Mouse (Mus musculus): Measurements from ENCODE around the gene Ahcy. TPM values are rescaled to one million over a fixed set of nuclear protein-coding genes. Genes with fewer than 3 reads are reported as not detected.
A peak's percentile ranks its signal among the peaks of the same experiment; 100 is the strongest.

The Ahcy gene
- polyA plus RNA-seq, 1 experiment from 2014 or later, result 114 TPM

DNA sequence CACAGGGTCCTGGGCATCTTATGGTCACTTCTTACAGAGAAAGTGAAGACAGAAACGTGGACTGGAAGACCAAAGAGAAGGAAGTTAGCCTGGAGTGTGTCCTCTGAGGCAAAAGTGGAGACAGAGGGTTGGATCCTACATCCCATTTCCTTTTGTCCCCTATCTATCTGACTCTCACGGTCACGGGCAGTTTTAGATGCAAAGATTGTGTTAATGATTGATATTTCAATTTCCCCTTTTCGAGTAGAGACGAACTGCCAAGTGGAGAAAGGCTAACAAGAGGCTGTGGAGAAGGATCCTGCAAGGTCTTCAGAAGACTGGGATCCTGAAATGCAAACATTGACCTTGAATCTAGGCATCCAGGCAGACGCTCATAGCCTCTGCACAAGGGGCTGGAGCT lies 14.0 kb upstream of the Ahcy start:
- Histone ChIP-seq H3K27ac (no peak overlapping the region), H3K36me3 (replicated peaks) (no peaks in the 10 kb centered on the region), H3K4me3 (no peak overlapping the region), H3K4me1 (no peaks in the 10 kb centered on the region), H3K9me3 (no peaks in the 10 kb centered on the region), H3K27me3 (ENCODE audit: poor library complexity, severe bottlenecking) (no peaks in the 10 kb centered on the region)
- no peak for DNase-seq (ENCODE audit: extremely low spot score, low spot score)
- 87% methylated on average over 6 of the region's 6 CpGs for WGBS

DNA sequence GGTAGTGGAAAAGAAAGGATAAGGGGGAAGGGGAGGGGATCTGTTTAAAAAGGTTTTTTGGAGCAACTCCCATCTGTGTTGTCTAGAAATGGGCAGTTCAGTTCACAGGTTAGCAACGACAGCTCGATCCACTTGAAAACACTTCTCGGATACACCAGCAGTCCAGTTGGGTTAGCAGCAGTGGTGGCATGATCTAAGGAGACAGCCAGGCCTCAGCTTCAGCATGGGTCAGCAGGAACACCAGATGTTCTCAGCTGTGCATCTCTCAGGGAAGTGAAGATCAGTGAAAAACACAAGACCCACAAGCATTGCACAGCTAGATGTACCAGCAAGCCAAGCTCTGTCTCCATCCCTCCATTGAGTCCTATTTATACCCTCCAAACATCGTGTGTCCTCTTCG lies 12.0 kb upstream of the Ahcy start:
- H3K27me3 ChIP-seq (ENCODE audit: poor library complexity, severe bottlenecking), result no peaks in the 10 kb centered on the region
- WGBS, result 93% methylated on average over 5 of the region's 5 CpGs

DNA sequence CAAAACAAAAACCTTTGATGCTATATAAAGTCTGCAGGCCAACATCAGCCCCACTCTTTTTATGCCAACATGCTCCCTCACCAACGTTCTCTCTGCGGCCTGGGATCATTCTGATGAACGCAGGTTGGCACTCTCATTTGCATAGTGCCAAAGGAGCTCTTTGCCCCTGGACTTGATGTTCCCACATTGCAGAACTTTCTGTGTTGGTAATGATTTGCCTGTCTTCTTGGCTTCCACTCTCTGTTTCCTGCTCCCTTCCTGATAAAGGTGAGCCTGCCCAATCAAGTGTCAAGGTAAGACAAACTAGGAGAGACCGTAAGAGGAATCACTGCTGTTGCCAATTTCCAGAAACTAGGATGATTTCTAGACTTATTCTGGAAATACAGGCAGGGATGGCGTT lies 10.2 kb upstream of the Ahcy start:
- H3K9me3 ChIP-seq, result no peaks in the 10 kb centered on the region
- H3K27me3 ChIP-seq (ENCODE audit: poor library complexity, severe bottlenecking), result no peaks in the 10 kb centered on the region
- DNase-seq (ENCODE audit: extremely low spot score, low spot score), result no peak
- H3K27ac ChIP-seq, result no peak overlapping the region
- H3K4me3 ChIP-seq, result no peak overlapping the region
- H3K4me1 ChIP-seq, result 0 out of 2 replicates have a peak, but pooled peaks cover 5% of the 10 kb centered on the region
- H3K36me3 ChIP-seq (replicated peaks), result no peaks in the 10 kb centered on the region
- WGBS, result 92% methylated on average over 5 of the region's 5 CpGs

More for the DNA sequence above, 12.0 kb upstream of the Ahcy start:
- DNase-seq (ENCODE audit: extremely low spot score, low spot score), result no peak
- no peaks in the 10 kb centered on the region for H3K4me1 ChIP-seq
- no peak overlapping the region for H3K27ac ChIP-seq
- H3K4me3 ChIP-seq, result no peak overlapping the region
- H3K9me3 ChIP-seq, result no peaks in the 10 kb centered on the region
- H3K36me3 ChIP-seq (replicated peaks), result no peaks in the 10 kb centered on the region

DNA sequence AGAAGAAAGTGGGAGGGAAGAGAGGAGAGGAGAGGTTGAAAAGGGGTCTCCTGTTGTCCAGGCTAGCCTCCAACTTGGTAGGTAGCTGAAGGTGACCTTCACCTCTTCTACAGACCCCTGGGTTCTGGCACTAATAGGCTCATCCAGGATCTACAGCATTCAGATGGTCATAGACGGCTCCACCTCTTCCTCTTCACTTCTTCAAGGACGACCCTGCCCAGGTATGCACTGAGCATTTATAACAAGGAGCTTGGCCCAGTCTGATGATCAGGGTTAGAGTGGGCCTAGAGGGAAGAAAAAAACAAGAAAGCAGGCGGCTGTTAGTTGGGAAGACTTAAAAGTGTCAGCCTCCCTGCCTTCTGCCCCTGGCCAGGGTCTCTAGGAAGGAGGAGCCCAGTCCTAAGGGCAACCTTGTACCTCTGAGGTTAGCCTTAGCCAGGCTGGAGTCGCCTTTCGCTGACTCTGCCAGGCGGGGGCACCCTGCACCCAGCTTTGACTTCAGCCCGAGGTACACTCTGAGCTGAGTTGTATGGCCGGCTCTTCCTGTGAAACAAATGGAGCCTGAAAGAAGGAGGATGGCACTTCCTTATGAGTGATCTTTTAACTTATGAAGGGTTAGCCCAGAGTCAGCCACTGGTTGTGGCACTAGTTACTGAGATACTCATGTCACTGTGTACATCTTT lies 8.0 kb upstream of the Ahcy start:
- Histone ChIP-seq H3K9me3 (no peaks in the 10 kb centered on the region), H3K4me1 (0 out of 2 replicates have a peak, but pooled peaks cover 5% of the 10 kb centered on the region), H3K27me3 (ENCODE audit: poor library complexity, severe bottlenecking) (no peaks in the 10 kb centered on the region), H3K36me3 (replicated peaks) (no peaks in the 10 kb centered on the region), H3K27ac (no peak overlapping the region), H3K4me3 (no peak overlapping the region)
- WGBS, result 22% methylated on average over 8 of the region's 8 CpGs
- DNase-seq (ENCODE audit: extremely low spot score, low spot score), result peak; percentile 33

GRCm38 (mm10) chr2:155081056-155081455 lies 6.8 kb upstream of the Ahcy start:
- Histone ChIP-seq H3K4me3 (no peak overlapping the region), H3K9me3 (no peaks in the 10 kb centered on the region), H3K36me3 (replicated peaks) (no peaks in the 10 kb centered on the region), H3K27me3 (ENCODE audit: poor library complexity, severe bottlenecking) (no peaks in the 10 kb centered on the region), H3K27ac (no peak overlapping the region), H3K4me1 (0 out of 2 replicates have a peak, but pooled peaks cover 5% of the 10 kb centered on the region)
- no peak for DNase-seq (ENCODE audit: extremely low spot score, low spot score)
- WGBS, result 90% methylated on average over 3 of the region's 3 CpGs

GRCm38 (mm10) chr2:155080179-155080530 lies 5.9 kb upstream of the Ahcy start:
- WGBS, result 77% methylated on average over 4 of the region's 4 CpGs

GRCm38 (mm10) chr2:155079500-155080178 lies 5.3 kb upstream of the Ahcy start:
- H3K4me1 ChIP-seq, result peaks cover 12% of the 10 kb centered on the region
- H3K9me3 ChIP-seq, result no peaks in the 10 kb centered on the region
- H3K27ac ChIP-seq, result no peak overlapping the region
- no peak overlapping the region for H3K4me3 ChIP-seq
- H3K36me3 ChIP-seq (replicated peaks), result no peaks in the 10 kb centered on the region
- H3K27me3 ChIP-seq (ENCODE audit: poor library complexity, severe bottlenecking), result no peaks in the 10 kb centered on the region
- WGBS, result 44% methylated on average over 7 of the region's 7 CpGs
- DNase-seq (ENCODE audit: extremely low spot score, low spot score), result no peak

More at GRCm38 (mm10) chr2:155080179-155080530, 5.9 kb upstream of the Ahcy start:
- DNase-seq (ENCODE audit: extremely low spot score, low spot score), result no peak
- Histone ChIP-seq H3K27ac (no peak overlapping the region), H3K4me3 (no peak overlapping the region), H3K9me3 (no peaks in the 10 kb centered on the region), H3K36me3 (replicated peaks) (no peaks in the 10 kb centered on the region), H3K4me1 (peaks cover 7% of the 10 kb centered on the region), H3K27me3 (ENCODE audit: poor library complexity, severe bottlenecking) (no peaks in the 10 kb centered on the region)

- no peaks in the 10 kb centered on the region for H3K9me3 ChIP-seq
- DNase-seq (ENCODE audit: extremely low spot score, low spot score), result no peak
- no peak overlapping the region for H3K27ac ChIP-seq
- peaks cover 41% of the 10 kb centered on the region for H3K4me1 ChIP-seq
- H3K36me3 ChIP-seq (replicated peaks), result peaks cover 17% of the 10 kb centered on the region
- WGBS, result 90% methylated on average over 6 of the region's 6 CpGs
- no peaks in the 10 kb centered on the region for H3K27me3 ChIP-seq (ENCODE audit: poor library complexity, severe bottlenecking)
- H3K4me3 ChIP-seq, result no peak overlapping the region
These were observed 1.4 kb upstream of the Ahcy start for GRCm38 (mm10) chr2:155075649-155076048.

DNA sequence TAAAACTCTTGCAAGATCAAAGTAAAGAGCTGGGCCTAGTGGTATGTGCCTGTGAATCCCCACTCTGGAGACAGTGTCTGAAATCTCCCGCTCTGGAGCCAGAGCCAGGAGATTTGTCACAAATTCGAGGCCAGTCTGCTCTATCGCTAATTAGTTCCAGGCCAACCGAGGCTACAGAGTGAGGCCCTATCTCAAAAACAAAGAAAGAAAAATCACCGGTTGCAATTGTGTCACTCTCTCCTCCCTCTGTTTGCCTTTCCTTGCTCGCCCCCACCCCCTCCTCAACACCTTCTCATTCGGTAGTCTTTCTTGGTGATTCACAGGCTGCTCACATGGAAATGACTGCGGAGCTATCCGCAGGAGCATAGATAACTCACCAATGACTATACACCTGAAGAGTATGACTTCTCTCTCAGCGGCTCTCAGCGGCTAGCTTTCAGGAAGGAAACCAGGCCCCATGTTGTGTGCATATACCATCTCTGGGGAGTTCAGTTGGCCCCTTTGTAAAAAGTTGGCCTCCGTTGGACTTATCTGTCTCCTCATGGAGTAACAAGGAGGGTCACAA lies 551 bp upstream of the Ahcy start:
- Histone ChIP-seq H3K36me3 (replicated peaks) (peaks cover 21% of the 10 kb centered on the region), H3K9me3 (no peaks in the 10 kb centered on the region), H3K4me1 (peaks cover 37% of the 10 kb centered on the region), H3K27ac (peak overlapping the region; percentile 91), H3K27me3 (ENCODE audit: poor library complexity, severe bottlenecking) (no peaks in the 10 kb centered on the region), H3K4me3 (peak overlapping the region; percentile 64)
- 18% methylated on average over 12 of the region's 12 CpGs for WGBS
- DNase-seq (ENCODE audit: extremely low spot score, low spot score), result no peak

GRCm38 (mm10) chr2:155073347-155073746 lies 950 bp downstream of the Ahcy start:
- H3K9me3 ChIP-seq, result no peaks in the 10 kb centered on the region
- H3K36me3 ChIP-seq (replicated peaks), result peaks cover 36% of the 10 kb centered on the region
- H3K4me1 ChIP-seq, result peaks cover 36% of the 10 kb centered on the region
- H3K27ac ChIP-seq, result peak overlapping the region; percentile 91
- WGBS, result 41% methylated on average over 3 of the region's 3 CpGs
- H3K4me3 ChIP-seq, result peak overlapping the region; percentile 64
- no peaks in the 10 kb centered on the region for H3K27me3 ChIP-seq (ENCODE audit: poor library complexity, severe bottlenecking)
- DNase-seq (ENCODE audit: extremely low spot score, low spot score), result no peak

GRCm38 (mm10) chr2:155072353-155073145 lies 1.7 kb downstream of the Ahcy start:
- peak overlapping the region; percentile 64 for H3K4me3 ChIP-seq
- no peaks in the 10 kb centered on the region for H3K27me3 ChIP-seq (ENCODE audit: poor library complexity, severe bottlenecking)
- peaks cover 36% of the 10 kb centered on the region for H3K4me1 ChIP-seq
- 85% methylated on average over 8 of the region's 8 CpGs for WGBS
- DNase-seq (ENCODE audit: extremely low spot score, low spot score), result no peak
- peaks cover 44% of the 10 kb centered on the region for H3K36me3 ChIP-seq (replicated peaks)
- H3K27ac ChIP-seq, result peak overlapping the region; percentile 91; the same call in 1 of the 2 replicates
- no peaks in the 10 kb centered on the region for H3K9me3 ChIP-seq

DNA sequence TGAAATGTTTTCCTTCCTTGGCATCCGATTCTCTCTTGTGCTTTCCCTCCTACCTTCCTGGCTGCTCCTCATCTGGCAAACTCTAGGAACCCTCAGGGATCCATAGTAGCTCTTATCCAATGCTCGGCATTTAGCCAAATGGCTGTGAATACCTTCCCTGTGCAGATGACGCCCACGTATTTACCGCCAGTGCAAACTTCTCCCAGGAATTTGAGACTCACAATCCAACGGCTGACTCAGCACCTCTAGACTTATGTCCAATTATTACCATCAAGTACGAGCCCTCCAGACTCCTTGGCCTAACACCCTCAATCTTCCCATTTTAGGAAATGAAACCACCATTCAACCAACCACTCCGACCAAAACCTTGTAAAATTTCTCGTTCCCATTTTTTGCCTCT lies 3.3 kb downstream of the Ahcy start:
- no peak overlapping the region for H3K27ac ChIP-seq
- H3K9me3 ChIP-seq, result no peaks in the 10 kb centered on the region
- no peak for DNase-seq (ENCODE audit: extremely low spot score, low spot score)
- no peaks in the 10 kb centered on the region for H3K27me3 ChIP-seq (ENCODE audit: poor library complexity, severe bottlenecking)
- H3K36me3 ChIP-seq (replicated peaks), result peaks cover 59% of the 10 kb centered on the region
- 94% methylated on average over 9 of the region's 9 CpGs for WGBS
- no peak overlapping the region for H3K4me3 ChIP-seq
- peaks cover 36% of the 10 kb centered on the region for H3K4me1 ChIP-seq

Data from forebrain, embryonic 10.5 days (tissue).